Mouse (Mus musculus) kidney, adult 11 months (tissue): ENCODE results near the gene Junb.

Experiments used
- DNase-seq: peaks from one replicate; pipeline ENCODE4 v3.0.0; 2022

The Junb gene

DNA sequence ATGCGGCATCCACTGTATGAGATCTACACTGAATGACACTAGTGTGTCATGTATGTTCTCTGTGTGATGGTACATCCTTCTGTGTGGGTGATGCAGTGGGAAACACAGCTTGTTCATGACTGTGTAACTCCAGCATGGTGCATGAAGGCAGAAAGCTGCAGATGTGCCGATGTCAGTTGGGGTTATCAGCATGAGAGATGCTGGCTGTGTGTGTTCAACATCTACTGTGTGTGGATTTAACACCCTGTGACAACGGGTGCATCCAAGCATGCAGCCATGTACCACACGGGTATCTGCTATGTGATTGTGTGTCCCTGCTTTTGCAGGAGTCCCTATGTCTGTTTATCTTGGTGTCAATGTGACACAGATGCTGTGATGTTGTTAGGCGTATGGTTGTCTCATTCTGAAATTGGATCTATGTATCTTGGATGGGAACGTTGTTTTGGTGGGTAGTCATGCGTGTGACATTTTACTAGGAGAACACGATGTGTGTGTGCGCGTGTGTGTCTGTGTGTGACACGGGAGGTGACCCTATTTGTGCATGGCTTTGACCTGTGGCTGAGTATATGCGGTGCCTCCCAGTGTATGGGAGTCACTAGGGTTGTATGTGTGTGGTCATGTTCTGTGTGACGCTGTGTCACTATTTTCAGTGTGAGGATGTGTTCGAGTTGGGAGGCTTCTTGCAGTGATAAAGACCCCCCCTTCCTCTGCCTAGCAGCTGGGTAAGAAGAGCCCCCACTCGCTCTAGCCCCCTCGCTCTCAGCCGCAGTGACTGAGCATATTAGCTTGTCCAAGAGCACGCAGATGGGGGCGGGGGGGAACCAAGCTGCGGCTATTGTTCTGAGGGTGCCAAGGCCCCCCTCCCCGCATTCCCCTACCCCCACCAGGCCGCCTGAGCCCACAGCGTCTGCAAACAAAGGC lies 42.2 kb downstream of the Junb start:
- DNase-seq = no peak

DNA sequence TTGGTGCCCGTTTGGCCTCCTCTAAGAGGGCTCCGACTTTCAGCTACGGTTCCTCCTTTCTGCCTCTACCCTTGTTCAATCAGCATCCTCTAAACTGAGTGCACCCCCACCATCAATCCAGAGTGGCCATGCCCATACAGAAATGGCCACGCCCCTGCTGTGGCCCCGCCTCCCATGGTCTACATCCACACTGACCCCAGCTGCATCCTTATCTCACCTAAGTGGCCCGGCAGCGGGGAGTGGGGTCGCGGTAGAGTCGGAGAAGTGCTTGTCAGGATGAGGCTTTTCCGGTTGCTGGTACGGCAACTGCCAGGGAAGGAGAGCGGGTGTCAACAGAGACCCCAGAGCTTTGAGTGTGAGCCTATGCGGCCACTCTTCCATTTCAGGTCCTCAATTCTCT lies 43.0 kb downstream of the Junb start:
- DNase-seq = no peak

GRCm38 (mm10) chr8:84934860-84935259 lies 43.7 kb downstream of the Junb start:
- no peak for DNase-seq

DNA sequence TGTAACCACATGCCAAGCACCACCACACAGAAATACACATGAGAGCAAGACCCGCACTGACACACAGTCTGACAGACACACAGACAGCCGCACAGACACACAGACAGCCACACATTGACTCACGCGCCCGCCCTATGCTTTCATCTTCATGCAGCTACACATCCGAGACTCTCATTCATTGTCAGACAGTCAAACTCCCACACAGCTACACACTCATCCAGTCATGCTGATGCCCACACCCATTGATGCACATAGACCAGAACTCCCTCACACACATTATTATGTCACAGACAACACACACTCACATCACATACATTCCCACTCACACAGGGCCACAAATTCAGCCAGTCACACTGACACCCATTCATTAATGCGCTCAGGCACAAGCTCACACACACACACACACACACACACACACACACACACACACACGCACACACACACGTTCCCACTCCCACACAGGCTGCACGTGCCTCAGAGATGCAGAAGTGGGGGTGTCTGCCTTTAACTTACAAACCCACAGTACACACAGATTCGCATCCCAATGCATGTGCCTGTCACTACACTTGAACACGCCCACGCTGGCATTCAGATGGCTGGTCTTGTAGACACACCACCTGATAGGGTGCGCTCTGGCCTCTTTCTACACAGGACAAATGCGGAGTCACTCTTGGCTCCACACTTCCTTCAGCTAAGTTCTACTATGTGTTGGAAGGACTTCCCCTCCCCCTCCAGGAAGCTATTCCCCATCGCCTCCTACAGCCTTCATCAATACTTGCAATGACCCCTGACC lies 44.6 kb downstream of the Junb start:
- DNase-seq = no peak

GRCm38 (mm10) chr8:84930582-84930981 lies 47.9 kb downstream of the Junb start:
- DNase-seq = no peak

- DNase-seq = peak; percentile 48
These were observed 49.8 kb downstream of the Junb start for GRCm38 (mm10) chr8:84928456-84929306.

GRCm38 (mm10) chr8:84927513-84927912 lies 51.0 kb downstream of the Junb start:
- DNase-seq = no peak

DNA sequence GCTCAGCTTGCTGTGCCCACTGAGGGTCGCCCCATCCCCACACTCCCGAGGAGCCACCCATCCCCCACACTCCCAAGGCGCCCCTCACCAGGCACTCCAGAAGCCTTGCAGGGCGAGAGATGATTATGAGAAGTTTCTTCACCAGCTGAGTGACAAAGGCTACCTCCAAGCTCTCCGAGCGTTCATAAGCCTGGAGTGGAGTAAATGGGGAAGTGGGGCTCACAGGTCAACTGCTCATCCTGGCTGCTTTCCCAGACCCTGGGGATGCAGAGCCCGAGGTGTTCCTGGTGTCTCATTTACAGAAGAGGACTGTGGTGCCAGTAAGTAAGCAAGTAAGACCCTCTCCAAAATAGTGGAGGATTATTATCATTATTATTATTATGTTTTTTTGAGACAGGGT lies 53.0 kb downstream of the Junb start:
- no peak for DNase-seq
